Mouse (Mus musculus) left cerebral cortex, adult 9 months (tissue): ENCODE measurements around the gene Ube3b.

Source experiments
- DNase-seq, 2 experiments: peaks; one replicate each; pipeline ENCODE4 v3.0.0; 2022; ENCODE audit warnings: low spot score in 2 of 2

Ube3b gene

GRCm38 (mm10) chr5:114423961-114424360, 43.6 kb downstream of the Ube3b start:
- DNase-seq: no peak

DNA sequence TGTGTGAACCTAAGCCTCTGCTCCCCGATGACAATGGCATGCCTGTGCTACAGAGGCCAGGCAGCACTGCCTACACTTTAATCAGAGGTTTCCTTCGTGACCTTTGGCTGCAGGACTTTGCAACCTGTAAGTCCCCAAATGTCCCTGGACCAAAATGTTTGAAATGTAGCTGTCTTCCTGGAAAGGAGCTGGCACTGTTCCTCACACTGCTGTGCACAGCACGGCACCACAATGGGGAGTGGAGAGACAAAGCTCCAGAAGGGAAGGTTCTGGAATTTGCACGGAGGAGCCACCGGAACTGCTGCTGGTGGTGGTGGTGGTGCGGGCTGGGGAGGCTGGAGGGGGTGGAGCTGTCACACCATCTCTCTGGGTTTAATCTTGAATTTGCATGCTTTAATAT, 46.3 kb downstream of the Ube3b start:
- DNase-seq: no peak

DNA sequence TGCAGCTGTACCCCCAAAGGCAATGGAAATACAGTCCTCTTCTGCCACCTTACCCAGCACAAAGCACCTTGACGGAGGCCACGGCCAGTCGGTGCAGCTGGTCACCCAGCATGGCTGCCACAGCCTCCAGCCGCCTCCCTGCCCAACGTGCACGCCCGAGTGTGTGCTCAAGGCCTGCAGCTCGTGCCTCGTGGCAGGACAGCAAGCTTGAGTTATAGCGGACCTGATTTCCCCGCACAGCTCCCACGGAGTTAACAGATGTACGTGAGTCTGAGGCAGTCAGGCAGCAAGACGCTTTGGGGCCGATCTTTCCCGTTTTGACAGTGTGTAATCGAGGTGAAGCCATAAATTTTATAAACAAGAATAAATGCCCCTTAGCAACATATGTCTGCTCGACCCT, 48.2 kb downstream of the Ube3b start:
- no peak for DNase-seq

- DNase-seq: no peak
Measured at GRCm38 (mm10) chr5:114429781-114430180, 49.4 kb downstream of the Ube3b start.

DNA sequence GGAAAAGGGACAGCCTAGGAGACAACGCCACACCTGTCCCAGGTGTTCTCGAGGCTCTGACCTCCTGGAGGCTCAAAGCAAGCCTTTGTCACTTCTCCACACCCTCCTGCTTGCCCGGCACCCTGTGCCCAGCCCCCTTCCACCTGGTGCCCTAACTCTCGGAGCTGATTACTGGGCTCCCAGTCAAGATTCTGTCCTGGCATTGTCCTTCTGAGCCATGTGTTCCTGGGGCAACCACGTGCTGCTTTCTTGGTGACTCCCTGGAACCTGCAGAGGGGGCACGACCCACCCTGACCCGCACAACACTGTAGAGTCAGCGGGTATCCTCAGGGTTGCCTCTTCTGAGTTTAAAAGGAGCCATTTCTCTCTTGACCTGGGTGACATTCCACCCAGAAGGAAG, 54.0 kb downstream of the Ube3b start:
- no peak for DNase-seq

DNA sequence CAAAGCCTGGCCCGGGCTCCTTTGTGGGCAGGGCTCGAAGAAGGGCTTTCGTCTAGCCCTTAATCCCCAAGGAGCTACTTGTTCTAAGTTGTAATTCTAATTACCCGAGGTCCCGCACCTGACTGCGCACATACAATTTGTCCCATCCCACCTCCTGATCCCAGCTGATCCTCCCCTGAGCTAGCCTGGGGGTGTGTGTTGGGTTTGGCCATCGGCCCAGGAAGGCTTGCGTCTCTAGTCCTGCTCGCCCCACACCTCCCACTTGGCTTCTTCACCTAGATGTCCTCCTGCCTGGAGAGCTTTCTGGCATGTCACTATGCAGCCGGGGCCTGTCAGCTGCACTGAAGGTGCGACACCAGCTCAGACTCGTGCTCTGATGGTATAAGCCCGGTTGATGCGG, 55.2 kb downstream of the Ube3b start:
- no peak for DNase-seq

- DNase-seq: peak; percentile 98 to 99
Measured at GRCm38 (mm10) chr5:114443566-114444367, 63.4 kb downstream of the Ube3b start, which contains the start of the genes Mmab and Mvk. Gene Mmab (minus strand): TSS chr5:114444060. Gene Mvk (plus strand): TSS chr5:114444269.

DNA sequence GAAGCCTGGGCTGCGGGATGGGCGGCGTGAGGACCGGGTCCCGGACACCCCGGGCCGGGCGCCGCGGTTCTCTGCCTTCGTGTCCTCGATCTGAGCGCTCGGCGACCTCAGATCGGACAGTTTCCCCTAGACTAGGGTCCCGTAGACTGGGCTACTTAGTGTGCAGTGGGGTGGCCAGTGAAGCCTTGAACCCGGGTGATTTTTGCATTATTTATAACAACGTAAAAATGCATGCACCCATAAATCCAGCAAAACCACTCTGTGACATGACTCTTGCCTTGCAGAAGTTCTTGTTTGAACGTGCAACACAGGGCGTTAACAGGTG, 63.9 kb downstream of the Ube3b start:
- DNase-seq: no peak

GRCm38 (mm10) chr5:114449011-114449410, 68.6 kb downstream of the Ube3b start:
- no peak for DNase-seq

DNA sequence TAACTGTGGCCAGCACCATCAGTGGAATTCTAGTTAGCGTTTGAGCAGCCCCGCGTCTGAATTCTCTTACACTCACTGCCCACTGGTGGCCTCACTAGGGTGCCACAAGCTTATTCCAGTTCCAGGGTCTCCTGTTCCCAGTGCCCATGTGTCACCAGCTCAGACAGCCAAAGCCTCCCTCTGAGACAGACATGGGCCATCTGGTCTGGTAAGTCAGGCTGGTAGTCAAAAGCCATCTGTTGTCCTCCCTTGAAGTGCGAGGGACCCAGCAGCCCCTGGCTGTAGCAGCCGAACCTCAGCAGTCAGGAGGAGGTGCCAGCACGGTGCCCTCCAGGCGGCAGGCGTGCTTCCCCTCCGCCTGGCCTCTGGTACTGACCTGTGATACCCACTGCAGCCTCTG, 75.9 kb downstream of the Ube3b start:
- DNase-seq: no peak

GRCm38 (mm10) chr5:114456995-114457605, 76.7 kb downstream of the Ube3b start:
- no peak for DNase-seq

DNA sequence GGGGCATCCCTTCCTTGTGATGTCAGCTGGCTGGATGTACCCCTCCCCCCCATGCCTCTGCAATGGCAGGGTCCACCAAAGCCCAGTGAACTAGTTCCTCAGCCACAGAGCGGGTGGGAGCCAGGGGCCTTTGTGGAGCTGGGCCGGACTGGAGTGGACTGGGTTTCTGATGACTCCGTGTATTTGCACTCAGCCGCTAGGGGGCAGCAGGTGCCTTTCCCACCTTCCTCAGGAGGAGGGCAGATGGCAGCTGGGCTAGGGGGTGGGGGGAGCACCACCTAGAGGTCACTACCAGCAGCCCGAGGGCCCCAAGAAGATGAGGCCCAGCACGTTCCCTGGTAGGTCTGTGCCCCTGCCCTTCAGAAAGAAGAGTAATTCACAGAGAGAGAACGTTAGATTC, 80.8 kb downstream of the Ube3b start:
- peak; percentile 42 to 76 for DNase-seq

DNA sequence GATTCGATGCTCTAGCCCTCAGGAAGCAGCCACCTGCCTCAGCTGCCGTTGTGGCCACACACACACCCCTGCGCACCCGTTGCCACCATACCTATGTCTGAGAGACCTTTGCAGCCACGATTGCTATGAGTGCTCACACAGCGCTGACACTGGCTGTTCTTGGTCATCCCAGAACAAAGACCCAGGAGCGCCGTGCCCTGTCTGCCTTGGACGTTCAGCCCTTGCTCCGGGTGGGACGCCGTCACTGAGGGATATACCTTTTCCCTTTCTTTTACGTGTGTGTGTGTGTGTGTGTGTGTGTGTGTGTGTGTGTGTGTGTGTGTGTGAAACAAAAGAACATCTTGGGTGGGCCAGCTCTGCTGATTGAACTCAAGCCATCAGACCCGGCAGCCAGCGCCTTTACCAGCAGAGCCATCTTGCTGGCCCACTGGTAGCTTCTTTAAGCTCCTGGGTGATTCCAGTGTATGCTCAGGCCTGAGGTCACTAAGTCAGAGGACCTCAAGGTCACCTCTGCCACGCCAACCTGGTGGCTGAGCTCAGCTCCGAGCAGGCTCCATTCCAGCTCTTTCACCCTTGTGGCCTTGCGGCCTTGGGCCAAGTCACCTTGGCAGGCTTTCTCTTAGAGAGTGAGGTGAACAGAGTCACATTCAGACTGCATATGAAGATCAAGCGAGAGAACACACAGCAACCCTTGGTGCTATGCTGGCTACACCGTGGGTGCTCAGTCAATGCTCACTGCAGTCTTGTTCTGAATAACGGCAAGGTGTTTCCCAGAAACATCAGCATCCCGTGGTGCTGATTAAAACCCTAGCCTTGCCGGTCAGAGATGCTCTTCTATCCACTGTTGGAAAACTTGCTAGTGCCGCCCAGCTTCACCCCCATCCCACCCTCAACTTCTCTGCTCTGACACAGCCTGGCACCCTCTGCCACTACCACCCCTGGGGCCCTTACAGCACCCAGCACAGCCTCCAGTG, 81.9 kb downstream of the Ube3b start:
- DNase-seq: no peak

DNA sequence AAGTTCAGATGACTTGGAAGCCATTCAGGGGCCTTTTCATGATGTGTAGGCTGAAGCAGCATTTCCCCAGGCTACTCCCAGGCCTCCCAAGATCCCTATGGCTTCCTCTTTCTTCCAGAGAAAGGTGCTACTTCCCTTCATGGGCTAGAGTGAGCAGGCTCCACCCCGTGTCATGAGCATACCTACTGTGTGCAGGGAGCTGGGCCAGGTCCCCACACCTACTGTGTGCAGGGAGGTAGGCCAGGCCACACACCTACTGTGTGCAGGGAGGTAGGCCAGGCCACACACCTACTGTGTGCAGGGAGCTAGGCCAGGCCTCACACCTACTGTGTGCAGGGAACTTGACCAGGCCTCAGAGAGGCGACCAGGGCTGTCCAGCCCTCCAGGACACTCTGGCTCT, 84.2 kb downstream of the Ube3b start:
- DNase-seq: no peak

DNA sequence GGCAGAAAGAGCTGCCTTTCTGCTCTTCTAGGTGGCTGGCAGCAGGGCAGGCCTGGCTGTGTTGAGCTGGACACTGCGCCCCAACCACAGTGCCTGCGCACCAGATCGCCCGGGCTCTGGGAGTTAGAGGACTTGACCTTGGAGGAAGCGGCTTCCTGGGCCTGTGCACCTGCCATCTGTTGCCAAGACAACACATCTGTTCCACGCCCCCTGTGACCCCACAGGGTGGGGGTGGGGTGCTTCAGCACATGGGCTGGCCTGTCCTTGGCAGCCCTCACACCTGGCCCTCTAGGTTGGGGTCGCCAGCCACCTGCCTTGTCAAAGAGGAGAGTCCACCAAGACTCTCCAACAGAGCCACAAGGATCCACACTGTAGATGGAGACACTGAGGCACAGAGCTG, 85.2 kb downstream of the Ube3b start:
- no peak for DNase-seq

- DNase-seq: no peak
Measured at GRCm38 (mm10) chr5:114467019-114467418, 86.6 kb downstream of the Ube3b start.

DNA sequence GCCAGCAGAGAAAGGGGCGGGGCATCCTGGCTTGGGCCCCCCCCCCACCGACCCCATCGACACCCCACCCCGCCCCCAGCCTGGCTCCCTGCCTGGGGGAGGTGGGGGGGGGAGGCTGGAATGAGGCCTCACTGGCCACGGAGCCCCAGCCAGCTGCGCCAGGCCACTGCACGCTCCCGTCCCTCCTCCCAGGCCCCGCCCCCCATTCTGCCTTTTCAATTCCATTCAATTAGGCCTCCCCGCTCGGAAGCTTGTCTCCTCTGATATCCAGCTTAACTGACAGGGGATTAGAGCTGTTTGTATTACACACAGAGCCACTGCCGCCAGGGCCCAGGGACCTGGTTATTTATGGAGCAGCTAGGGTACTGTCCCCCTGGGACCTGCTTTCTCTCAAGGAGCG, 87.0 kb downstream of the Ube3b start:
- peak in 1 of 2 experiments; percentile 51 for DNase-seq

DNA sequence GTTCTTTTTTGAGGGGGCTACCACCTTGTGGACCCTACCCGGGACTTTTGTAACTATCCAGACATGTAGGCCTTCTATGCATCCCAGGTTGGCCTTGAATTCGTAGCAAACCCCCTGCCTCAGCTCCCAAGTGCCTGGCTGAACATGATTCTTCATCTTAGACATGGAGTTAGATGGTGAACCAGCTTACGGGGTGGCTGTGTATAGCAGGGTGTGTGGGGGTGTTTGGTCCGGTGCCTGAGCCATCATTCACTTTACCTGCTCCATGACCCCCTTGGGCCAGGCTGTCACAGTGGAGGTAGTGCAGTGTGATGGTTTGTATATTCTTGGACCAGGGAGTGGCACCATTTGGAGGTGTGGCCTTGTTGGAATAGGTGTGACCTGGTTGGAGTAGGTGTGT, 87.6 kb downstream of the Ube3b start:
- DNase-seq: no peak

GRCm38 (mm10) chr5:114470359-114470758, 90.0 kb downstream of the Ube3b start:
- no peak for DNase-seq
